Mouse (Mus musculus) hindbrain, embryonic 16.5 days (tissue): ENCODE measurements around the gene Crct1. TPM values are rescaled to one million over a fixed set of nuclear protein-coding genes. Genes with fewer than 3 reads are reported as not detected.

Experiments
- ATAC-seq: fragments of 200-750 bp; cut with Nextera tagmentation; 2 replicates; pipeline ENCODE4 v1.8.0; 2017; ENCODE audit warnings: moderate TSS enrichment, moderate library complexity
- H3K27ac ChIP-seq: fragments of 300-500 bp; sonication (generic); 2 replicates; pipeline ENCODE4 v1.5.1; 2014; ENCODE audit warnings: low read depth, mild to moderate bottlenecking, control low read depth, low read length, moderate library complexity
- H3K27me3 ChIP-seq: fragments of 300-500 bp; sonication (generic); replicated peaks from 2 replicates; pipeline ENCODE4 v1.6.1; 2014; ENCODE audit warnings: low read length; ENCODE audit not compliant: control insufficient read depth, insufficient read depth
- H3K36me3 ChIP-seq: fragments of 300-500 bp; sonication (generic); 2 replicates; pipeline ENCODE4 v1.6.1; 2014; ENCODE audit warnings: mild to moderate bottlenecking, low read length, moderate library complexity, mixed read lengths; ENCODE audit not compliant: control insufficient read depth, insufficient read depth
- H3K4me1 ChIP-seq: fragments of 300-500 bp; sonication (generic); 2 replicates; pipeline ENCODE4 v1.6.1; 2014; ENCODE audit warnings: low read depth, low read length; ENCODE audit not compliant: control insufficient read depth, insufficient read depth
- H3K4me2 ChIP-seq: fragments of 300-500 bp; sonication (generic); 2 replicates; pipeline ENCODE4 v1.6.1; 2014; ENCODE audit warnings: mild to moderate bottlenecking, low read length, control low read depth, moderate library complexity
- H3K4me3 ChIP-seq: fragments of 300-500 bp; sonication (generic); 2 replicates; pipeline ENCODE4 v1.5.1; 2014; ENCODE audit warnings: mild to moderate bottlenecking, low read length, control low read depth, moderate library complexity
- H3K9ac ChIP-seq: fragments of 300-500 bp; sonication (generic); 2 replicates; pipeline ENCODE4 v1.6.1; 2014; ENCODE audit warnings: low read depth, mild to moderate bottlenecking, control low read depth, low read length, moderate library complexity
- H3K9me3 ChIP-seq: fragments of 300-500 bp; sonication (generic); 2 replicates; pipeline ENCODE4 v1.6.1; 2014; ENCODE audit warnings: mild to moderate bottlenecking, low read length, moderate library complexity; ENCODE audit not compliant: control insufficient read depth
- WGBS: fragments of 180-500 bp; shearing (Covaris S2); extraction: QIAGEN DNeasy Blood & Tissue Kit; methylation state at CpG from one replicate; pipeline ENCODE4 v1.1.7; 2014; 5-methylcytosine and 5-hydroxymethylcytosine counted together
- polyA plus RNA-seq: library from polyadenylated mRNA; unstranded; fragments of >200 nt; fragmentation: Nextera tagmentation; extraction: Ambion mirVana; gene quantifications from 2 replicates; pipeline ENCODE4 v1.2.1, GENCODE M21; 2015

Crct1 gene
- polyA plus RNA-seq, 1 experiment from 2014 or later = 2.3 TPM

- Histone ChIP-seq H3K36me3 (no peaks in the 10 kb centered on the region), H3K9ac (peak overlapping the region; percentile 73), H3K4me1 (no peaks in the 10 kb centered on the region), H3K4me3 (peak overlapping the region; percentile 61), H3K4me2 (peak overlapping the region; percentile 92), H3K9me3 (no peaks in the 10 kb centered on the region), H3K27me3 (0 out of 2 replicates have a peak, but pooled peaks cover 2% of the 10 kb centered on the region), H3K27ac (peak overlapping the region; percentile 36; the same call in 1 of the 2 replicates)
- under 1% methylated on average over 24 of the region's 24 CpGs for WGBS
- peak; percentile 93 for ATAC-seq
Observed at GRCm38 (mm10) chr3:93014378-93014801, 1.1 kb downstream of the Crct1 start.

- H3K36me3 ChIP-seq = no peaks in the 10 kb centered on the region
- no peaks in the 10 kb centered on the region for H3K27me3 ChIP-seq
- H3K4me3 ChIP-seq = no peak overlapping the region
- no peak overlapping the region for H3K4me2 ChIP-seq
- no peaks in the 10 kb centered on the region for H3K4me1 ChIP-seq
- WGBS = 68% methylated on average over 4 of the region's 4 CpGs
- H3K9me3 ChIP-seq = no peaks in the 10 kb centered on the region
- no peak overlapping the region for H3K9ac ChIP-seq
- H3K27ac ChIP-seq = no peak overlapping the region
- ATAC-seq = peak; percentile 34; the same call in 1 of the 2 replicates
Observed at GRCm38 (mm10) chr3:93002843-93003242, 12.6 kb downstream of the Crct1 start.

GRCm38 (mm10) chr3:93000621-93001020, 14.9 kb downstream of the Crct1 start:
- H3K27ac ChIP-seq = no peak overlapping the region
- no peak overlapping the region for H3K9ac ChIP-seq
- no peak overlapping the region for H3K4me3 ChIP-seq
- no peaks in the 10 kb centered on the region for H3K36me3 ChIP-seq
- no peak for ATAC-seq
- no peak overlapping the region for H3K4me2 ChIP-seq
- H3K9me3 ChIP-seq = no peaks in the 10 kb centered on the region
- H3K4me1 ChIP-seq = no peaks in the 10 kb centered on the region
- no peaks in the 10 kb centered on the region for H3K27me3 ChIP-seq
- WGBS = 87% methylated on average over 3 of the region's 3 CpGs

GRCm38 (mm10) chr3:92998691-92999090, 16.8 kb downstream of the Crct1 start:
- Histone ChIP-seq H3K4me2 (no peak overlapping the region), H3K27me3 (no peaks in the 10 kb centered on the region), H3K9me3 (no peaks in the 10 kb centered on the region), H3K4me1 (no peaks in the 10 kb centered on the region), H3K36me3 (no peaks in the 10 kb centered on the region), H3K9ac (no peak overlapping the region; the same call in 1 of the 2 replicates), H3K27ac (no peak overlapping the region), H3K4me3 (no peak overlapping the region)
- 8% methylated on average over 7 of the region's 7 CpGs for WGBS
- peak; percentile 91 for ATAC-seq

GRCm38 (mm10) chr3:92991926-92992325, 23.6 kb downstream of the Crct1 start, which contains the start of gene Lce3f:
Gene Lce3f, plus strand, starts transcription at chr3:92992226.
- no peaks in the 10 kb centered on the region for H3K36me3 ChIP-seq
- H3K9me3 ChIP-seq = no peaks in the 10 kb centered on the region
- no peak within 1 kb of the TSS for H3K4me2 ChIP-seq
- no peak for ATAC-seq
- no peak within 1 kb of the TSS for H3K4me3 ChIP-seq
- H3K27ac ChIP-seq = no peak within 1 kb of the TSS
- H3K4me1 ChIP-seq = no peaks in the 10 kb centered on the region
- no peaks in the 10 kb centered on the region for H3K27me3 ChIP-seq
- H3K9ac ChIP-seq = no peak within 1 kb of the TSS

GRCm38 (mm10) chr3:92978484-92978883, 37.0 kb downstream of the Crct1 start:
- ATAC-seq = no peak
- no peaks in the 10 kb centered on the region for H3K36me3 ChIP-seq
- no peak overlapping the region for H3K27ac ChIP-seq

GRCm38 (mm10) chr3:92966761-92967160, 48.7 kb downstream of the Crct1 start, which contains the start of gene Lce3e:
Gene Lce3e, plus strand, starts transcription at chr3:92967061.
- Histone ChIP-seq H3K27ac (no peak within 1 kb of the TSS), H3K27me3 (no peaks in the 10 kb centered on the region), H3K4me2 (no peak within 1 kb of the TSS), H3K9ac (no peak within 1 kb of the TSS), H3K9me3 (no peaks in the 10 kb centered on the region), H3K4me1 (no peaks in the 10 kb centered on the region), H3K36me3 (no peaks in the 10 kb centered on the region), H3K4me3 (no peak within 1 kb of the TSS)
- WGBS = 86% methylated on average over 2 of the region's 2 CpGs
- ATAC-seq = no peak

More at GRCm38 (mm10) chr3:92978484-92978883, 37.0 kb downstream of the Crct1 start:
- Histone ChIP-seq H3K4me1 (no peaks in the 10 kb centered on the region), H3K27me3 (no peaks in the 10 kb centered on the region), H3K4me3 (no peak overlapping the region), H3K9me3 (no peaks in the 10 kb centered on the region), H3K4me2 (no peak overlapping the region), H3K9ac (no peak overlapping the region)
- WGBS = 79% methylated on average over 2 of the region's 2 CpGs

Other genes with a start within 250 kb of the Crct1 start
- not detected in 2 replicates for gene Lce1i, start 236.8 kb downstream of the Crct1 start, polyA plus RNA-seq
- not detected in 2 replicates for gene Lce1j, start 225.2 kb downstream of the Crct1 start, polyA plus RNA-seq
- gene Lce1k, start 207.8 kb downstream of the Crct1 start, polyA plus RNA-seq = not detected in 2 replicates
- gene Kprp, start 188.4 kb downstream of the Crct1 start, polyA plus RNA-seq = not detected in 2 replicates
- gene Lce1l, start 164.4 kb downstream of the Crct1 start, polyA plus RNA-seq = not detected in 2 replicates
- gene 2310050C09Rik, start 145.5 kb downstream of the Crct1 start, polyA plus RNA-seq = not detected in 2 replicates
- not detected in 2 replicates for gene Lce3a, start 89.5 kb downstream of the Crct1 start, polyA plus RNA-seq
- gene Lce3b, start 82.7 kb downstream of the Crct1 start, polyA plus RNA-seq = not detected in 2 replicates
- 0.89 TPM in 1 of 2 replicates, not detected in the other for gene Lce3c, start 71.2 kb downstream of the Crct1 start, polyA plus RNA-seq
- not detected in 2 replicates for gene Lce3d, start 58.3 kb downstream of the Crct1 start, polyA plus RNA-seq
- gene Lce3e, start 48.6 kb downstream of the Crct1 start, polyA plus RNA-seq = not detected in 2 replicates
- gene Lce3f, start 23.5 kb downstream of the Crct1 start, polyA plus RNA-seq = not detected in 2 replicates
- not detected in 2 replicates for gene Lce1m, start 3.4 kb upstream of the Crct1 start, polyA plus RNA-seq
- gene Gm4858, start 53.1 kb upstream of the Crct1 start, polyA plus RNA-seq = not detected in 2 replicates
- gene Crnn, start 129.1 kb upstream of the Crct1 start, polyA plus RNA-seq = not detected in 2 replicates
- gene Flg2, start 181.6 kb upstream of the Crct1 start, polyA plus RNA-seq = not detected in 2 replicates